ENCODE assay signal across 8 mouse cellular contexts in genomic region chr8:88361708-88362428, GRCm38 (mm10). TPM values are rescaled to one million over a fixed set of nuclear protein-coding genes. Genes with fewer than 3 reads are reported as not detected.
DNase-seq lines count a peak whose midpoint lies in the region; ATAC-seq and TF ChIP-seq lines count a peak whose summit lies in the region.

Gene Brd7, minus strand, starts transcription at chr8:88362194.

- peak; percentile 73 for TF ChIP-seq CTCF in liver, embryonic 14.5 days (IDR thresholded peaks at IDR 0.05; ENCODE audit: low read depth)

- peak; percentile 93 for ATAC-seq in forebrain, embryonic 11.5 days (replicated peaks; ENCODE audit: low FRiP score)
- ATAC-seq in heart, embryonic 15.5 days (replicated peaks; ENCODE audit: insufficient number of reproducible peaks, insufficient read depth, low FRiP score, low read depth): peak; percentile 87
- peak; percentile 77 for ATAC-seq in liver, embryonic 14.5 days (ENCODE audit: insufficient read depth)
- ATAC-seq in stomach, embryonic 15.5 days (ENCODE audit: insufficient read depth, low FRiP score, low read depth): peak; percentile 85

- no peaks in the 10 kb centered on the region; the same call in 1 of the 2 replicates for H3K9me3 ChIP-seq in forebrain, embryonic 11.5 days (ENCODE audit: control insufficient read depth, low read length)
- H3K9me3 ChIP-seq in heart, embryonic 15.5 days (replicated peaks): no peaks in the 10 kb centered on the region
- no peaks in the 10 kb centered on the region for H3K9me3 ChIP-seq in liver, embryonic 14.5 days (ENCODE audit: control insufficient read depth, low read length)
- H3K9me3 ChIP-seq in stomach, embryonic 15.5 days: no peaks in the 10 kb centered on the region

- peak within 1 kb of the TSS; percentile 71 for H3K27ac ChIP-seq in forebrain, embryonic 11.5 days (ENCODE audit: low read depth, low read length)
- peak within 1 kb of the TSS; percentile 92 for H3K27ac ChIP-seq in heart, embryonic 15.5 days
- peak within 1 kb of the TSS; percentile 89 for H3K27ac ChIP-seq in liver, embryonic 14.5 days
- H3K27ac ChIP-seq in stomach, embryonic 15.5 days: peak within 1 kb of the TSS; percentile 82

- 0% methylated on average over 72 of the region's 91 CpGs for WGBS in forebrain, embryonic 11.5 days
- under 1% methylated on average over 90 of the region's 91 CpGs for WGBS in heart, embryonic 15.5 days
- under 1% methylated on average over 86 of the region's 91 CpGs for WGBS in liver, embryonic 14.5 days (ENCODE audit: insufficient replicate concordance)
- WGBS in stomach, embryonic 15.5 days: under 1% methylated on average over 91 of the region's 91 CpGs

- H3K27me3 ChIP-seq in forebrain, embryonic 11.5 days (ENCODE audit: control insufficient read depth, insufficient read depth, low read length): no peaks in the 10 kb centered on the region
- no peaks in the 10 kb centered on the region for H3K27me3 ChIP-seq in heart, embryonic 15.5 days
- no peaks in the 10 kb centered on the region; the same call in 1 of the 2 replicates for H3K27me3 ChIP-seq in liver, embryonic 14.5 days (ENCODE audit: control insufficient read depth, insufficient read depth, low read length)
- H3K27me3 ChIP-seq in stomach, embryonic 15.5 days (replicated peaks): no peaks in the 10 kb centered on the region

- no peaks in the 10 kb centered on the region; the same call in 1 of the 2 replicates for H3K4me1 ChIP-seq in forebrain, embryonic 11.5 days (replicated peaks; ENCODE audit: control insufficient read depth, insufficient read depth, low read length)
- H3K4me1 ChIP-seq in heart, embryonic 15.5 days (replicated peaks): peaks cover 27% of the 10 kb centered on the region
- peaks cover 15 to 23% of the 10 kb centered on the region in 2 experiments for H3K4me1 ChIP-seq in liver, embryonic 14.5 days (replicated peaks; ENCODE audit: control insufficient read depth in 2 of 2, insufficient read depth in 2 of 2, low read length in 1 of 2)
- peaks cover 13% of the 10 kb centered on the region for H3K4me1 ChIP-seq in stomach, embryonic 15.5 days

- peaks cover 6% of the 10 kb centered on the region; the same call in 1 of the 2 replicates for H3K36me3 ChIP-seq in forebrain, embryonic 11.5 days (ENCODE audit: control insufficient read depth, insufficient read depth, low read length)
- H3K36me3 ChIP-seq in heart, embryonic 15.5 days: peaks cover 25% of the 10 kb centered on the region
- H3K36me3 ChIP-seq in liver, embryonic 14.5 days (replicated peaks; ENCODE audit: control insufficient read depth, insufficient read depth, low read depth): peaks cover 24% of the 10 kb centered on the region
- peaks cover 16% of the 10 kb centered on the region for H3K36me3 ChIP-seq in stomach, embryonic 15.5 days

- H3K9ac ChIP-seq in forebrain, embryonic 11.5 days (ENCODE audit: low read length): peak within 1 kb of the TSS; percentile 97
- peak within 1 kb of the TSS; percentile 100 for H3K9ac ChIP-seq in heart, embryonic 15.5 days
- peak within 1 kb of the TSS; percentile 96 for H3K9ac ChIP-seq in liver, embryonic 14.5 days (replicated peaks)
- H3K9ac ChIP-seq in stomach, embryonic 15.5 days: peak within 1 kb of the TSS; percentile 88

- peak within 1 kb of the TSS; percentile 97 for H3K4me3 ChIP-seq in forebrain, embryonic 11.5 days (ENCODE audit: low read depth, low read length)
- H3K4me3 ChIP-seq in heart, embryonic 15.5 days: peak within 1 kb of the TSS; percentile 100
- H3K4me3 ChIP-seq in liver, embryonic 14.5 days (ENCODE audit: insufficient read depth in 1 of 2, low read depth in 2 of 2, low read length in 2 of 2): peak within 1 kb of the TSS; percentile 86 to 95
- H3K4me3 ChIP-seq in stomach, embryonic 15.5 days (replicated peaks): peak within 1 kb of the TSS; percentile 76

- peak; percentile 76 to 79 for DNase-seq in CD8-positive naive resting alpha-beta T cell, adult 2 months (ENCODE audit: low read depth in 2 of 2, low spot score in 2 of 2)
- DNase-seq in c-Kit-positive CD71-negative TER-119-negative erythroid progenitor cells, embryonic 14.5 days (ENCODE audit: low read depth): peak; percentile 45
- peak; percentile 94 for DNase-seq in forebrain, embryonic 11.5 days (ENCODE audit: low spot score)
- peak; percentile 78 to 90 for DNase-seq in kidney, postnatal 25 days
- DNase-seq in liver, embryonic 14.5 days (ENCODE audit: low read depth in 3 of 3, low spot score in 3 of 3): peak; percentile 54 to 63 (median 59)
- peak; percentile 89 for DNase-seq in neural tube, embryonic 10.5 days (ENCODE audit: extremely low spot score, low spot score)

- peak within 1 kb of the TSS; percentile 88 for H3K4me2 ChIP-seq in forebrain, embryonic 11.5 days (ENCODE audit: low read depth, low read length, severe bottlenecking)
- peak within 1 kb of the TSS; percentile 85 for H3K4me2 ChIP-seq in heart, embryonic 15.5 days
- H3K4me2 ChIP-seq in liver, embryonic 14.5 days (ENCODE audit: low read depth): peak within 1 kb of the TSS; percentile 86
- H3K4me2 ChIP-seq in stomach, embryonic 15.5 days: peak within 1 kb of the TSS; percentile 79

- no peak for TF ChIP-seq EP300 in liver, embryonic 14.5 days (IDR thresholded peaks at IDR 0.05; ENCODE audit: low read depth)

RNA-seq across cellular contexts. Expression of gene Brd7, which starts in this region (rescaled TPM):
- 81.9 and 99.8 TPM in 2 replicates for polyA plus RNA-seq in forebrain, embryonic 11.5 days (2014; fragmentation: Nextera tagmentation; extraction: Ambion mirVana)
- 63.6 and 69.1 TPM in 2 replicates for polyA plus RNA-seq in heart, embryonic 15.5 days (2015; fragmentation: Nextera tagmentation; extraction: Ambion mirVana)
- polyA plus RNA-seq in liver, embryonic 14.5 days (2012; rRNA removed): 16.3 and 27.5 TPM in 2 replicates
- 35.5 and 37.1 TPM in 2 replicates for polyA plus RNA-seq in liver, embryonic 14.5 days (2014; fragmentation: Nextera tagmentation; extraction: Ambion mirVana)
- polyA plus RNA-seq in stomach, embryonic 15.5 days (2015; fragmentation: Nextera tagmentation; extraction: Ambion mirVana): 60.0 and 61.3 TPM in 2 replicates

Comparison
In these comparisons a context has a peak if more than half of its experiments do, and no peak if none do; other contexts are left out.
1. Peak in every context shown above with its lines: DNase-seq, ATAC-seq, H3K4me3 ChIP-seq and H3K27ac ChIP-seq.